Mouse (Mus musculus): ENCODE measurements around the gene Nf1. TPM values are rescaled to one million over a fixed set of nuclear protein-coding genes. Genes with fewer than 3 reads are reported as not detected.

The Nf1 gene
- polyA plus RNA-seq, 1 experiment from 2014 or later, result 6.1 TPM

- peaks cover 52% of the 10 kb centered on the region for H3K36me3 ChIP-seq
- no peaks in the 10 kb centered on the region for H3K27me3 ChIP-seq
- H3K27ac ChIP-seq (replicated peaks), result no peak overlapping the region
- H3K4me1 ChIP-seq (replicated peaks), result no peaks in the 10 kb centered on the region
- peak; percentile 53; the same call in 1 of the 2 replicates for ATAC-seq (ENCODE audit: low read depth)
- H3K9ac ChIP-seq, result no peak overlapping the region
- no peaks in the 10 kb centered on the region for H3K9me3 ChIP-seq
- no peak overlapping the region for H3K4me3 ChIP-seq
- H3K4me2 ChIP-seq, result no peak overlapping the region
- 51% methylated on average over 5 of the region's 5 CpGs for WGBS
These were observed 238.2 kb downstream of the Nf1 start for GRCm38 (mm10) chr11:79577741-79578140.

GRCm38 (mm10) chr11:79580660-79581059 is 241.2 kb downstream of the Nf1 start:
- Histone ChIP-seq H3K27ac (replicated peaks) (no peak overlapping the region), H3K4me3 (no peak overlapping the region), H3K36me3 (peaks cover 25% of the 10 kb centered on the region), H3K4me1 (replicated peaks) (no peaks in the 10 kb centered on the region), H3K9me3 (no peaks in the 10 kb centered on the region), H3K4me2 (no peak overlapping the region), H3K9ac (no peak overlapping the region), H3K27me3 (no peaks in the 10 kb centered on the region)
- 51% methylated on average over 4 of the region's 4 CpGs for WGBS
- no peak for ATAC-seq (ENCODE audit: low read depth)

DNA sequence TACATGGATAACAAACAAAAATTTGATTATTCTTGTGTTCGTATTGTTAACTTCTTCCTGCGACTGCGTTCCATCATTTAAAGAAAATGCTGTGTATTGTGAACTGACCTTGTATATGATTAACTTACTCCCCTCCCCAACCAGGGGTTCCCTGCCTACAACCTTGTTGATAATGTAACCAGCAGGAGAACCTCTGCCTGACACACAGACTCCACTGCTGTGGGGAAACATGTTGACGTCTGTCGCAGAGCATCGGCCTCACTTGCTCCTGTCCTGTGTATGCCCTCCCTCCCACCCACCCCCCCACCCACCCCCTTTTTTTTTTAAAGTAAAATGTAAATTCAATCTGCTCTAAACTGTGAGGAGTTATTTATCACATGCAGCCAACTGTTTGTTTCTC is 241.8 kb downstream of the Nf1 start:
- 88% methylated on average over 6 of the region's 6 CpGs for WGBS
- no peaks in the 10 kb centered on the region for H3K27me3 ChIP-seq
- no peak overlapping the region for H3K9ac ChIP-seq
- peaks cover 23% of the 10 kb centered on the region for H3K36me3 ChIP-seq
- H3K4me3 ChIP-seq, result no peak overlapping the region
- H3K9me3 ChIP-seq, result no peaks in the 10 kb centered on the region
- no peak overlapping the region for H3K4me2 ChIP-seq
- no peak overlapping the region for H3K27ac ChIP-seq (replicated peaks)
- no peak for ATAC-seq (ENCODE audit: low read depth)
- H3K4me1 ChIP-seq (replicated peaks), result no peaks in the 10 kb centered on the region

- Histone ChIP-seq H3K4me3 (no peak overlapping the region), H3K4me1 (replicated peaks) (no peaks in the 10 kb centered on the region), H3K36me3 (peaks cover 10% of the 10 kb centered on the region), H3K27ac (replicated peaks) (no peak overlapping the region), H3K9ac (no peak overlapping the region), H3K27me3 (peaks cover under 1% of the 10 kb centered on the region; the same call in 1 of the 2 replicates), H3K9me3 (no peaks in the 10 kb centered on the region), H3K4me2 (no peak overlapping the region)
- WGBS, result 8% methylated on average over 5 of the region's 5 CpGs
- ATAC-seq (ENCODE audit: low read depth), result peak; percentile 85
These were observed 244.7 kb downstream of the Nf1 start for GRCm38 (mm10) chr11:79584191-79584590.

DNA sequence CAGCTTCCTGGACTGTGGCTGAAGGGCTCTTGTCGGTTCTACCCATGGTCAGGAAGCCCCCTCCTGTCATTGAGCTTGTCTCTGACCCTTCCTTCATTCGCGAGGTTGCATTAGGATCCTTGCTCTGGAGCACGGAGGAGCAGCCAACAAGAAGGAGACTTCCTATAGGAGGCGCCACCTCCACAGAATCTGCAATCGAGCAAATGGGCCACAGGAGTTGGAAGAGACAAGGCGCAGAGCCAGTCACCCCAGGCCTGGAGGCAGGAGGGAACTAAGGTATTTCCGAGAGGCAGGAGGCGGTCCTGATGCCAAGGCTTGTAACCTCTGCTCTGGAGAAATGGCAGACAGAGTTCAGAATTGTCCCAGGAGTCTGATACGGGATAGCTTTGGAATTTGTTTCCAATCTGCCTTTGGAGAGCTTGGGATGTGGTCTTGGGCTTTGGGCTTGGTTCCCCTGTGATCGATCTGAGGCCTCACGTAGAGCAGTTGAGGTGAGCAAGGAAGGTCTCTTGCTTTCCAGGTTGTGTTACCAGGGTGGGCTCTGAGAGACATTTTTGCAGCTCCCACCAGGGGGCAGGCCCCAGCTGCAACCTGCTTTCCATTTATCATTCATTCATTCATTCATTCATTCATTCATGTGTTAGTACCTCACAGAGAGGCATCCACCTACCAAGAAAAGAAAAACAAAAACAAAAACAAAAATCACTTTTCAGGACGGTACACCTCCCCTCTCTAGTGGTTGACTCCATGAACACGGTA is 250.0 kb downstream of the Nf1 start:
- WGBS, result 58% methylated on average over 14 of the region's 14 CpGs
- Histone ChIP-seq H3K9ac (no peak overlapping the region), H3K27ac (replicated peaks) (no peak overlapping the region), H3K9me3 (no peaks in the 10 kb centered on the region), H3K36me3 (no peaks in the 10 kb centered on the region), H3K4me3 (no peak overlapping the region), H3K4me2 (0 out of 2 replicates have a peak overlapping the region, but pooled peaks have one; percentile 84), H3K27me3 (peaks cover 13% of the 10 kb centered on the region; the same call in 1 of the 2 replicates), H3K4me1 (replicated peaks) (peaks cover 38% of the 10 kb centered on the region)
- ATAC-seq (ENCODE audit: low read depth), result no peak

- peak within 1 kb of the TSS; percentile 71 for H3K4me3 ChIP-seq
- peak within 1 kb of the TSS; percentile 84 for H3K4me2 ChIP-seq
- H3K9me3 ChIP-seq, result no peaks in the 10 kb centered on the region
- peak within 1 kb of the TSS; percentile 89 for H3K27ac ChIP-seq (replicated peaks)
- H3K27me3 ChIP-seq, result peaks cover 13% of the 10 kb centered on the region; the same call in 1 of the 2 replicates
- H3K9ac ChIP-seq, result peak within 1 kb of the TSS; percentile 90
- peak; percentile 78 for ATAC-seq (ENCODE audit: low read depth)
- H3K36me3 ChIP-seq, result no peaks in the 10 kb centered on the region
- 1% methylated on average over 81 of the region's 98 CpGs for WGBS
- peaks cover 53% of the 10 kb centered on the region for H3K4me1 ChIP-seq (replicated peaks)
These were observed 251.4 kb downstream of the Nf1 start, which contains the start of gene Rab11fip4 for GRCm38 (mm10) chr11:79590664-79591590. Gene Rab11fip4 (plus strand): TSS chr11:79591212.

GRCm38 (mm10) chr11:79591591-79591975 is 252.1 kb downstream of the Nf1 start:
- peak; percentile 51 for ATAC-seq (ENCODE audit: low read depth)
- Histone ChIP-seq H3K4me1 (replicated peaks) (peaks cover 55% of the 10 kb centered on the region), H3K36me3 (no peaks in the 10 kb centered on the region), H3K27ac (replicated peaks) (peak overlapping the region; percentile 89), H3K4me2 (peak overlapping the region; percentile 84), H3K9me3 (no peaks in the 10 kb centered on the region), H3K9ac (peak overlapping the region; percentile 90), H3K27me3 (peaks cover 13% of the 10 kb centered on the region; the same call in 1 of the 2 replicates), H3K4me3 (peak overlapping the region; percentile 71)
- 28% methylated on average over 5 of the region's 5 CpGs for WGBS

DNA sequence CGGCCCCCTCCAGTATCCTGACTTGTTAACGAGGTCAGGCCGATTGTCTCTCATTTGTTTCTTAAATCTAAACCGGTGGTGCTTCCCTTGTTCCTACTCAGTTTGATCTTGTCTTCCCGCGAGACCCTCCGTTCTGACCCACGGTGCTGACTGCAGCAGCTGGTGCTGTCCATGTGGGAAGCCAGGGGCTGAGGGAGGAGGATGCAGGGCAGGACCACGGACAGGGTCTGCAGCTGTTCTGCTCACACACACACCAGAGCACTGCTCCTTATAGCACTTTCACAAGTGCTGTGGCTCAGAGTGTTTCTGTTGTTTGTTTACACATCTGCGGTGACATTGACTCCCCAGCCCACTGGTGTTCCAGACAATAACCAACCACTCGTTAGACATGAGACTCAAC is 254.0 kb downstream of the Nf1 start:
- Histone ChIP-seq H3K4me3 (peak overlapping the region; percentile 71), H3K27ac (replicated peaks) (peak overlapping the region; percentile 40), H3K4me2 (peak overlapping the region; percentile 84), H3K4me1 (replicated peaks) (peaks cover 55% of the 10 kb centered on the region), H3K9me3 (no peaks in the 10 kb centered on the region), H3K9ac (peak overlapping the region; percentile 90), H3K27me3 (peaks cover 13% of the 10 kb centered on the region; the same call in 1 of the 2 replicates), H3K36me3 (peaks cover 12% of the 10 kb centered on the region)
- no peak for ATAC-seq (ENCODE audit: low read depth)
- WGBS, result 35% methylated on average over 11 of the region's 11 CpGs

DNA sequence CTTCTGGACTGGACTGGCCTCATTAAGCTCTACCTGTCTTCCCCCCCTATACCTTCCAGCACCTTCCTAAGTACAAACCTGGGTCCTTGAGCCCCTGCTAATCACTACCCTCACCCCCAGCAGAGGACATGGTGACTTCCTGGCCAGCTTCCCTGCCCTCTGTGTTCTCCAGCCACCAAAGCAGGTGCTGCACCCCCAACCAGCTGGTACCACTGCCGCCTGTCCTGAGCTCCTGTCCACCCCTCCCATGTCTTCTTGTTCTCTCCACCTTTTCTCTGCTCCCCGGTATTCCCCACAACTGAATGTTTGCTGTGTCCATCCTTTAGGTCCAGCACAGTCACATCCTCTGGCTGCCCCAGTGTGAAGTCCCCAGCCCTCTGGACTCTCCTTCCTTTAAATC is 271.0 kb downstream of the Nf1 start:
- no peak overlapping the region for H3K4me2 ChIP-seq
- peaks cover 56% of the 10 kb centered on the region for H3K4me1 ChIP-seq (replicated peaks)
- peak overlapping the region; percentile 55; the same call in 1 of the 2 replicates for H3K27ac ChIP-seq (replicated peaks)
- H3K4me3 ChIP-seq, result no peak overlapping the region
- 44% methylated on average over 2 of the region's 2 CpGs for WGBS
- H3K9me3 ChIP-seq, result no peaks in the 10 kb centered on the region
- 0 out of 2 replicates have a peak, but pooled peaks cover 7% of the 10 kb centered on the region for H3K36me3 ChIP-seq
- H3K9ac ChIP-seq, result peak overlapping the region; percentile 35
- no peak for ATAC-seq (ENCODE audit: low read depth)
- no peaks in the 10 kb centered on the region for H3K27me3 ChIP-seq

DNA sequence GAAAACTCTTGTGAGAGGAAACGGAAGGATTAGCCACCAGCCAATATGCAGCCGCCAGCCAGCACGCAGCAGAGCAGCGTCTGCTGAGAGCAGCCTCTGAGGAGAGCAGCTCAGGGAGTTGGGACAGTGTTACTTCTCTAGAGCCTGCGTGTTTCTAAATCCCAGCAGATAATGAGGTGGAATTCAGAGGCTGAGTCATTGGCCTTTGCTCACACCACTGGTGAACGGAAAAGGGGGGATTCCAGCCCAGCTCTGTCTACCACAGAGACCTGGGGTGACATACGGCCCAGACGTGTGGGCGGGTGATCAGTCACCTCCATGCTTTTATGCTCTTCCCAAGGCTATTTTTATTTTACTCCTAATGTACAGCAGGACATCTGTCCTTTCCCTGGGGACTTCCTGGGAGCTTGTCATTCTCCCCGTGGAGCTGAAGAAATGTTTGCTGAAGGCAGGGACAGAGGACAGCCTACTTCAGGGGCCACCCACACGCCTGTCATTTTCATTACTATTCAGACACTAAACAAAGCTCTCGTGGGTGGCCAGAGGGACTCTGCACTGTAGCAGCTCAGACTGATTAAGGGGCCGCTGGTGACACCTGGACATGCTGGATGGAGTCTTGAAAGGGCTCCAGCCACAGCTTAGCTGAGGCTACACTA is 271.6 kb downstream of the Nf1 start:
- H3K27ac ChIP-seq (replicated peaks), result peak overlapping the region; percentile 55
- H3K27me3 ChIP-seq, result no peaks in the 10 kb centered on the region
- 0 out of 2 replicates have a peak, but pooled peaks have one; percentile 50 for ATAC-seq (ENCODE audit: low read depth)
- peak overlapping the region; percentile 2; the same call in 1 of the 2 replicates for H3K4me2 ChIP-seq
- 0 out of 2 replicates have a peak, but pooled peaks cover 7% of the 10 kb centered on the region for H3K36me3 ChIP-seq
- H3K4me1 ChIP-seq (replicated peaks), result peaks cover 59% of the 10 kb centered on the region
- 5% methylated on average over 13 of the region's 13 CpGs for WGBS
- peak overlapping the region; percentile 35 for H3K9ac ChIP-seq
- no peaks in the 10 kb centered on the region for H3K9me3 ChIP-seq
- H3K4me3 ChIP-seq, result no peak overlapping the region

- Histone ChIP-seq H3K9ac (no peak overlapping the region), H3K36me3 (0 out of 2 replicates have a peak, but pooled peaks cover 7% of the 10 kb centered on the region), H3K4me2 (no peak overlapping the region), H3K4me3 (no peak overlapping the region), H3K27ac (replicated peaks) (no peak overlapping the region), H3K9me3 (no peaks in the 10 kb centered on the region), H3K4me1 (replicated peaks) (peaks cover 61% of the 10 kb centered on the region), H3K27me3 (no peaks in the 10 kb centered on the region)
- WGBS, result 12% methylated on average over 1 of the region's 1 CpGs
- ATAC-seq (ENCODE audit: low read depth), result no peak
These were observed 272.6 kb downstream of the Nf1 start for GRCm38 (mm10) chr11:79612046-79612600.
